Mouse (Mus musculus) CH12.LX (cell line): ENCODE measurements around the gene Lrrc19. TPM values are rescaled to one million over a fixed set of nuclear protein-coding genes. Genes with fewer than 3 reads are reported as not detected.
A peak's percentile ranks its signal among the peaks of the same experiment; 100 is the strongest.
"Not testable (repeated sequence)": the region's sequence is repeated elsewhere in the genome, so short reads cannot be mapped to it uniquely, and the experiment has no call there.

ENCODE experiments used
- DNase-seq: peaks from one replicate; pipeline ENCODE4 v3.0.0-alpha.2; 2013; ENCODE audit errors: extremely low read depth
- H3K27ac ChIP-seq: 2 replicates; pipeline ENCODE4 v1.5.1; 2012; ENCODE audit warnings: low read depth, mild to moderate bottlenecking, control low read depth, moderate library complexity; ENCODE audit not compliant: insufficient read depth
- H3K27me3 ChIP-seq: replicated peaks from 2 replicates; pipeline ENCODE3; 2012; ENCODE audit warnings: inconsistent platforms
- H3K36me3 ChIP-seq, 2 experiments: replicated peaks in 1 of 2; 2 replicates each; pipeline versions ENCODE3 to v1.6.1; 2012; ENCODE audit warnings: inconsistent platforms in 1 of 2, low read length in 1 of 2, mild to moderate bottlenecking in 1 of 2, mixed read lengths in 1 of 2, moderate library complexity in 1 of 2; ENCODE audit not compliant: control insufficient read depth in 1 of 2, insufficient read depth in 1 of 2
- H3K4me1 ChIP-seq, 2 experiments: 2 replicates each; pipeline ENCODE4 v1.6.1; 2012; ENCODE audit warnings: inconsistent platforms in 1 of 2, moderate library complexity in 1 of 2; ENCODE audit not compliant: insufficient read depth in 2 of 2, control insufficient read depth in 1 of 2
- H3K4me2 ChIP-seq: 2 replicates; pipeline ENCODE4 v1.6.1; 2012; ENCODE audit warnings: low read depth, mild to moderate bottlenecking, control low read depth; ENCODE audit not compliant: poor library complexity, insufficient read depth, severe bottlenecking
- H3K4me3 ChIP-seq, 3 experiments: fragments of 150-350 bp in 1 of 3; sonication (generic) in 1 of 3; replicated peaks in 1 of 3; 2 replicates each; pipeline versions ENCODE3 to v1.5.1; 2011 to 2012; ENCODE audit warnings: low read depth in 2 of 3, low read length in 2 of 3, mild to moderate bottlenecking in 2 of 3, moderate library complexity in 2 of 3, control low read depth in 1 of 3, improper control_type of control experiment in 1 of 3, inconsistent platforms in 1 of 3, mixed read lengths in 1 of 3; ENCODE audit not compliant: poor library complexity in 1 of 3
- H3K79me2 ChIP-seq: replicated peaks from 2 replicates; pipeline ENCODE4 v1.6.1; 2012; ENCODE audit warnings: mild to moderate bottlenecking, moderate library complexity; ENCODE audit not compliant: control insufficient read depth, poor library complexity, insufficient read depth, severe bottlenecking; ENCODE audit errors: extremely low read depth
- H3K9ac ChIP-seq: 2 replicates; pipeline ENCODE4 v1.6.1; 2012; ENCODE audit warnings: low read depth, mild to moderate bottlenecking, control low read depth, moderate library complexity; ENCODE audit not compliant: insufficient read depth
- H3K9me3 ChIP-seq: replicated peaks from 2 replicates; pipeline ENCODE3; 2012; ENCODE audit warnings: low read length, inconsistent platforms, mixed read lengths
- CHD1 ChIP-seq: IDR thresholded peaks from 2 replicates; pipeline ENCODE4 v1.6.1; 2012; ENCODE audit warnings: low read depth, low read length, improper control_type of control experiment, inconsistent platforms
- ELF1 ChIP-seq: IDR thresholded peaks from 2 replicates; pipeline ENCODE4 v1.6.1; 2014; ENCODE audit warnings: low read depth, mild to moderate bottlenecking, inconsistent platforms, low read length, improper control_type of control experiment
- EP300 ChIP-seq: IDR thresholded peaks from 2 replicates; pipeline ENCODE4 v1.6.1; 2011; ENCODE audit warnings: low read length, improper control_type of control experiment
- ETS1 ChIP-seq: conservative IDR thresholded peaks from 2 replicates; pipeline ENCODE4 v1.6.1; 2012; ENCODE audit warnings: low read depth, mild to moderate bottlenecking, inconsistent platforms, low read length, improper control_type of control experiment, moderate library complexity
- KAT2A ChIP-seq: IDR thresholded peaks from 2 replicates; pipeline ENCODE4 v1.6.1; 2012; ENCODE audit warnings: low read length, improper control_type of control experiment, inconsistent platforms; ENCODE audit not compliant: insufficient replicate concordance
- MAFK ChIP-seq: IDR thresholded peaks from 2 replicates; pipeline ENCODE4 v1.6.1; 2011; ENCODE audit warnings: low read length, improper control_type of control experiment; ENCODE audit not compliant: insufficient replicate concordance
- MAX ChIP-seq: IDR thresholded peaks from 2 replicates; pipeline ENCODE4 v1.6.1; 2011; ENCODE audit warnings: low read length, improper control_type of control experiment
- MAZ ChIP-seq: IDR thresholded peaks from 2 replicates; pipeline ENCODE4 v1.6.1; 2012; ENCODE audit warnings: low read depth, mild to moderate bottlenecking, inconsistent platforms, low read length, improper control_type of control experiment, moderate library complexity
- MYC ChIP-seq: IDR thresholded peaks from 2 replicates; pipeline ENCODE4 v1.6.1; 2011; ENCODE audit warnings: low read depth, mild to moderate bottlenecking, improper control_type of control experiment, low read length
- POLR2A ChIP-seq: IDR thresholded peaks from 2 replicates; pipeline ENCODE4 v1.6.1; 2011; ENCODE audit warnings: low read depth, mild to moderate bottlenecking, improper control_type of control experiment, low read length
- POLR2AphosphoS2 ChIP-seq: IDR thresholded peaks from 2 replicates; pipeline ENCODE4 v1.6.1; 2011; ENCODE audit warnings: low read depth, low read length, improper control_type of control experiment
- RAD21 ChIP-seq: IDR thresholded peaks from 2 replicates; pipeline ENCODE4 v1.6.1; 2011; ENCODE audit warnings: low read depth, mild to moderate bottlenecking, low read length, improper control_type of control experiment, moderate library complexity
- TBP ChIP-seq: conservative IDR thresholded peaks from 2 replicates; pipeline ENCODE4 v1.6.1; 2011; ENCODE audit warnings: low read depth, low read length, improper control_type of control experiment
- UBTF ChIP-seq: IDR thresholded peaks from 2 replicates; pipeline ENCODE4 v1.6.1; 2012; ENCODE audit warnings: low read depth, mild to moderate bottlenecking, inconsistent platforms, low read length, improper control_type of control experiment, moderate library complexity
- USF1 ChIP-seq: IDR thresholded peaks from 2 replicates; pipeline ENCODE4 v1.6.1; 2014; ENCODE audit warnings: low read depth, mild to moderate bottlenecking, inconsistent platforms, low read length, improper control_type of control experiment
- USF2 ChIP-seq: conservative IDR thresholded peaks from 2 replicates; pipeline ENCODE4 v1.6.1; 2011; ENCODE audit warnings: low read depth, low read length, improper control_type of control experiment
- ZC3H11A ChIP-seq: IDR thresholded peaks from 2 replicates; pipeline ENCODE4 v1.6.1; 2012; ENCODE audit warnings: low read depth, mild to moderate bottlenecking, inconsistent platforms, low read length, improper control_type of control experiment
- ZKSCAN1 ChIP-seq: IDR thresholded peaks from 2 replicates; pipeline ENCODE4 v1.6.1; 2012; ENCODE audit warnings: low read depth, inconsistent platforms, low read length, improper control_type of control experiment, borderline replicate concordance
- ZMIZ1 ChIP-seq: IDR thresholded peaks from 2 replicates; pipeline ENCODE4 v1.6.1; 2012; ENCODE audit warnings: low read depth, mild to moderate bottlenecking, inconsistent platforms, low read length, improper control_type of control experiment
- ZNF384 ChIP-seq: IDR thresholded peaks from 2 replicates; pipeline ENCODE4 v1.6.1; 2012; ENCODE audit warnings: low read depth, low read length, improper control_type of control experiment, inconsistent platforms
- dilution Hi-C: fragments of 300-500 bp; cut with MboI; formaldehyde crosslinking; loops from 2 replicates; pipeline ENCODE4 v1.14.3; 2020; ENCODE audit warnings: low sequenced_read_pairs; ENCODE audit not compliant: extremely low pct_unique_long_range_greater_than_20kb, extremely low pct_ligation_motif_present
- in situ Hi-C: fragments of 300-500 bp; cut with MboI; formaldehyde crosslinking; loops from 3 replicates; pipeline ENCODE4 v1.14.3; 2019; ENCODE audit warnings: low sequenced_read_pairs, low pct_ligation_motif_present, low pct_unique_long_range_greater_than_20kb, mixed read lengths
- polyA plus RNA-seq: library from polyadenylated mRNA; unstranded; fragments of >175 nt; gene quantifications from 2 replicates; pipeline ENCODE4 v1.2.1, GENCODE M21; 2012; ENCODE audit warnings: low read depth; ENCODE audit not compliant: insufficient read length
- total RNA-seq, 2 experiments: library from RNA; depleted of rRNA; stranded (reverse); fragments of 300-350 nt in 1 of 2; fragments of >200 nt in 1 of 2; gene quantifications; 2 replicates each; pipeline ENCODE4 v1.2.3; 2012 to 2014

The Lrrc19 gene
- total and polyA plus RNA-seq, 3 experiments, result not detected

GRCm38 (mm10) chr4:94691078-94691477, 41.1 kb upstream of the Lrrc19 start:
- Histone ChIP-seq H3K27me3 (no peaks in the 10 kb centered on the region), H3K4me3 (no peak overlapping the region), H3K79me2 (no peaks in the 10 kb centered on the region), H3K9ac (no peak overlapping the region), H3K4me1 (peaks cover 0 to 5% of the 10 kb centered on the region in 2 experiments; a peak in 1 of 4 replicates), H3K36me3 (peaks cover 0 to 9% of the 10 kb centered on the region in 2 experiments), H3K4me2 (no peak overlapping the region), H3K9me3 (no peaks in the 10 kb centered on the region), H3K27ac (no peak overlapping the region)
- in situ Hi-C loops, result loop anchor here (25.0 kb wide), 1 partner anchor 221 kb away; no protein-coding TSS in a partner anchor
- DNase-seq, result no peak
- dilution Hi-C loops, result no loop called here
- TF ChIP-seq USF2 (no peak), TBP (no peak), MYC (no peak), ZNF384 (no peak), POLR2A (no peak), POLR2AphosphoS2 (no peak), ZKSCAN1 (no peak), USF1 (no peak), ZMIZ1 (no peak), MAFK (no peak), EP300 (no peak), UBTF (no peak), RAD21 (no peak), MAZ (no peak), MAX (no peak), ELF1 (no peak), ETS1 (no peak), CHD1 (no peak), ZC3H11A (no peak), KAT2A (no peak)

GRCm38 (mm10) chr4:94689804-94690203, 39.9 kb upstream of the Lrrc19 start:
- H3K9me3 ChIP-seq, H3K9ac ChIP-seq, DNase-seq, H3K4me1 ChIP-seq, H3K27ac ChIP-seq, H3K36me3 ChIP-seq, H3K4me3 ChIP-seq, H3K79me2 ChIP-seq, H3K27me3 ChIP-seq, dilution Hi-C loops, H3K4me2 ChIP-seq: not testable (repeated sequence)
- in situ Hi-C loops, result loop anchor here (25.0 kb wide), 1 partner anchor 222 kb away; no protein-coding TSS in a partner anchor
- TF ChIP-seq TBP, result peak; percentile 52; the same call in 1 of the 2 replicates
